Comparison of ENCODE assay signal across 9 mouse cellular contexts in the genomic region with DNA sequence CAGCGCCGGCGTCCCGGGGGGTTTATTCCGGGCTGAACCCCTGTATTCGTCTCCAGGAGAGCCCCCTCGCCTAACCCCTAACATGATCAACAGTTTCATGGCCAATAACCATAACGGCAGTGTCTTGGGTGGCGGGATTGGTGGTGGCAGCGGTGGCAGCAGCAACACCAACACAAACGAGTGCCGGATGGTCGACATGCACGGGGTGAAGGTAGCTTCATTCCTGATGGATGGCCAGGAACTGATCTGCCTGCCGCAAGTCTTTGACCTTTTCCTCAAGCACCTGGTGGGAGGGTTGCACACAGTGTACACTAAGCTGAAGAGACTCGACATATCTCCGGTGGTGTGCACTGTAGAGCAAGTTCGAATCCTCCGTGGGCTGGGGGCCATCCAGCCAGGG. TPM values are rescaled to one million over a fixed set of nuclear protein-coding genes. Genes with fewer than 3 reads are reported as not detected.
DNase-seq lines count a peak whose midpoint lies in the region; ATAC-seq and TF ChIP-seq lines count a peak whose summit lies in the region.
"Had no signal": no experiment of that assay in that cellular context is flagged by ENCODE, and none has a peak within 500 bp of the region (broad histone marks: within the 10 kb centered on the region; RNA-seq: fewer than 3 reads in every experiment).

No protein-coding gene starts in this region.

- ATAC-seq in forebrain, embryonic 14.5 days = peak; percentile 24
- peak; percentile 22; the same call in 1 of the 2 replicates for ATAC-seq in liver, embryonic 12.5 days

- peak; percentile 0 for DNase-seq in kidney, postnatal 14 days
- DNase-seq in kidney, adult 18-20 months = no peak
- DNase-seq in brain, embryonic 14.5 days (ENCODE audit: low read depth) = peak; percentile 19
- no peak for DNase-seq in forebrain, embryonic 14.5 days (ENCODE audit: low spot score)
- peak; percentile 1 for DNase-seq in yolk sac, embryonic 10.5 days (ENCODE audit: low spot score)
- no peak for DNase-seq in retina, embryonic 14.5 days (ENCODE audit: low spot score)
- no peak for DNase-seq in thymus, postnatal 4 days

- no peak overlapping the region for H3K27ac ChIP-seq in forebrain, embryonic 14.5 days (ENCODE audit: low read depth, low read length)
- no peak overlapping the region for H3K27ac ChIP-seq in liver, embryonic 12.5 days

- H3K9ac ChIP-seq in forebrain, embryonic 14.5 days (ENCODE audit: low read length) = peak overlapping the region; percentile 40
- H3K9ac ChIP-seq in liver, embryonic 12.5 days = 0 out of 2 replicates have a peak overlapping the region, but pooled peaks have one; percentile 2

- peak overlapping the region; percentile 36 for H3K4me3 ChIP-seq in forebrain, embryonic 14.5 days (ENCODE audit: low read depth, low read length)
- peak overlapping the region; percentile 49 for H3K4me3 ChIP-seq in liver, embryonic 12.5 days
- H3K4me3 ChIP-seq: myocyte had no signal

- H3K4me2 ChIP-seq in forebrain, embryonic 14.5 days (ENCODE audit: low read length) = peak overlapping the region; percentile 54
- H3K4me2 ChIP-seq in liver, embryonic 12.5 days = peak overlapping the region; percentile 64

- WGBS in forebrain, embryonic 14.5 days = 22% methylated on average over 19 of the region's 19 CpGs
- WGBS in liver, embryonic 12.5 days (ENCODE audit: insufficient replicate concordance) = 16% methylated on average over 19 of the region's 19 CpGs

- H3K9me3 ChIP-seq in forebrain, embryonic 14.5 days (replicated peaks; ENCODE audit: control insufficient read depth, low read length) = no peaks in the 10 kb centered on the region
- H3K9me3 ChIP-seq in liver, embryonic 12.5 days (replicated peaks) = no peaks in the 10 kb centered on the region

- TF ChIP-seq CTCF in brain, embryonic 14.5 days (IDR thresholded peaks at IDR 0.05; ENCODE audit: borderline replicate concordance, extremely low read depth, insufficient read depth, insufficient read length) = no peak

- no peaks in the 10 kb centered on the region for H3K36me3 ChIP-seq in forebrain, embryonic 14.5 days (ENCODE audit: control insufficient read depth, insufficient read depth, low read length)
- H3K36me3 ChIP-seq in liver, embryonic 12.5 days = no peaks in the 10 kb centered on the region

- H3K27me3 ChIP-seq in forebrain, embryonic 14.5 days (replicated peaks; ENCODE audit: control insufficient read depth, insufficient read depth, low read length) = no peaks in the 10 kb centered on the region
- H3K27me3 ChIP-seq in liver, embryonic 12.5 days (replicated peaks) = no peaks in the 10 kb centered on the region

- H3K4me1 ChIP-seq in forebrain, embryonic 14.5 days (ENCODE audit: control insufficient read depth, insufficient read depth, low read length) = no peaks in the 10 kb centered on the region
- H3K4me1 ChIP-seq in liver, embryonic 12.5 days = no peaks in the 10 kb centered on the region

- TF ChIP-seq POLR2A in brain, embryonic 14.5 days (IDR thresholded peaks at IDR 0.05; ENCODE audit: borderline replicate concordance, extremely low read depth, insufficient read depth, insufficient read length, poor library complexity, severe bottlenecking) = no peak

RNA-seq across cellular contexts. Expression of a gene that starts 1.2 kb away (rescaled TPM):
- 3.3 and 5.5 TPM in 2 replicates for polyA plus RNA-seq in brain, embryonic 14.5 days (2012; rRNA removed)
- 4.2 and 5.5 TPM in 2 replicates for polyA plus RNA-seq in forebrain, embryonic 14.5 days (2014; fragmentation: Nextera tagmentation; extraction: Ambion mirVana)
- 0.66 and 0.67 TPM in 2 replicates for polyA plus RNA-seq in liver, embryonic 12.5 days (2016; fragmentation: Nextera tagmentation; extraction: Ambion mirVana)

Comparison
In these comparisons a context has a peak if more than half of its experiments do, and no peak if none do; other contexts are left out.
1. DNase-seq: peak in kidney, postnatal 14 days (single experiment), brain, embryonic 14.5 days (single experiment) and yolk sac, embryonic 10.5 days (single experiment); none in kidney, adult 18-20 months (single experiment), forebrain, embryonic 14.5 days (single experiment), retina, embryonic 14.5 days (single experiment) and thymus, postnatal 4 days (single experiment).